Mouse (Mus musculus) forebrain, embryonic 14.5 days (tissue): Measurements from ENCODE around the gene Nrg4. TPM values are rescaled to one million over a fixed set of nuclear protein-coding genes. Genes with fewer than 3 reads are reported as not detected.
"Not testable (repeated sequence)": the region's sequence is repeated elsewhere in the genome, so short reads cannot be mapped to it uniquely, and the experiment has no call there.

ENCODE experiments used
- ATAC-seq: fragments of 200-750 bp; cut with Nextera tagmentation; 2 replicates; pipeline ENCODE4 v1.8.0; 2017; ENCODE audit warnings: mild to moderate bottlenecking, moderate library complexity
- DNase-seq: peaks from one replicate; pipeline ENCODE4 v3.0.0-alpha.2; 2015; ENCODE audit warnings: low spot score
- H3K27ac ChIP-seq: fragments of 300-500 bp; sonication (generic); 2 replicates; pipeline ENCODE4 v1.5.1; 2014; ENCODE audit warnings: low read depth, mild to moderate bottlenecking, control low read depth, low read length, moderate library complexity
- H3K27me3 ChIP-seq: fragments of 300-500 bp; sonication (generic); replicated peaks from 2 replicates; pipeline ENCODE4 v1.6.1; 2014; ENCODE audit warnings: low read length, control low read depth, mixed read lengths; ENCODE audit not compliant: control insufficient read depth, insufficient read depth
- H3K36me3 ChIP-seq: fragments of 300-500 bp; sonication (generic); 2 replicates; pipeline ENCODE4 v1.6.1; 2014; ENCODE audit warnings: low read length, control low read depth; ENCODE audit not compliant: control insufficient read depth, insufficient read depth
- H3K4me1 ChIP-seq: fragments of 300-500 bp; sonication (generic); 2 replicates; pipeline ENCODE4 v1.6.1; 2014; ENCODE audit warnings: antibody characterized with exemption, low read length, control low read depth; ENCODE audit not compliant: control insufficient read depth, insufficient read depth
- H3K4me2 ChIP-seq: fragments of 300-500 bp; sonication (generic); 2 replicates; pipeline ENCODE4 v1.6.1; 2014; ENCODE audit warnings: mild to moderate bottlenecking, control low read depth, low read length
- H3K4me3 ChIP-seq: fragments of 300-500 bp; sonication (generic); 2 replicates; pipeline ENCODE4 v1.5.1; 2014; ENCODE audit warnings: low read depth, low read length, control low read depth
- H3K9ac ChIP-seq: fragments of 300-500 bp; sonication (generic); 2 replicates; pipeline ENCODE4 v1.6.1; 2014; ENCODE audit warnings: mild to moderate bottlenecking, low read length, control low read depth, moderate library complexity
- H3K9me3 ChIP-seq: fragments of 300-500 bp; sonication (generic); replicated peaks from 2 replicates; pipeline ENCODE4 v1.6.1; 2016; ENCODE audit warnings: low read length, control low read depth, mixed read lengths; ENCODE audit not compliant: control insufficient read depth
- WGBS: fragments of 180-500 bp; shearing (Covaris S2); extraction: QIAGEN DNeasy Blood & Tissue Kit; methylation state at CpG from one replicate; pipeline ENCODE4 v1.1.7; 2014; 5-methylcytosine and 5-hydroxymethylcytosine counted together
- polyA plus RNA-seq: library from polyadenylated mRNA; unstranded; fragments of >200 nt; fragmentation: Nextera tagmentation; extraction: Ambion mirVana; gene quantifications from 2 replicates; pipeline ENCODE4 v1.2.1, GENCODE M21; 2014

Nrg4 gene
- polyA plus RNA-seq, 1 experiment from 2014 or later = 0.69 TPM

- 82% methylated on average over 13 of the region's 13 CpGs for WGBS
- H3K4me2 ChIP-seq = no peak overlapping the region
These were observed 90.1 kb downstream of the Nrg4 start for GRCm38 (mm10) chr9:55236235-55237165.

GRCm38 (mm10) chr9:55233076-55233475, 93.6 kb downstream of the Nrg4 start:
- H3K4me1 ChIP-seq, H3K9ac ChIP-seq, H3K4me3 ChIP-seq, ATAC-seq, H3K36me3 ChIP-seq, DNase-seq, H3K27me3 ChIP-seq, H3K4me2 ChIP-seq, H3K27ac ChIP-seq, H3K9me3 ChIP-seq: not testable (repeated sequence)
- 74% methylated on average over 11 of the region's 11 CpGs for WGBS

More at GRCm38 (mm10) chr9:55236235-55237165, 90.1 kb downstream of the Nrg4 start:
- H3K27ac ChIP-seq = no peak overlapping the region
- no peaks in the 10 kb centered on the region for H3K36me3 ChIP-seq
- H3K27me3 ChIP-seq = no peaks in the 10 kb centered on the region
- DNase-seq (no peak), ATAC-seq (no peak)
- H3K9ac ChIP-seq = no peak overlapping the region
- H3K4me1 ChIP-seq = no peaks in the 10 kb centered on the region
- no peaks in the 10 kb centered on the region for H3K9me3 ChIP-seq
- H3K4me3 ChIP-seq = no peak overlapping the region

GRCm38 (mm10) chr9:55232586-55232985, 94.1 kb downstream of the Nrg4 start:
- DNase-seq (no peak), ATAC-seq (no peak)
- Histone ChIP-seq H3K27ac (no peak overlapping the region), H3K27me3 (no peaks in the 10 kb centered on the region), H3K4me1 (no peaks in the 10 kb centered on the region), H3K4me3 (no peak overlapping the region), H3K9ac (no peak overlapping the region), H3K4me2 (no peak overlapping the region), H3K9me3 (no peaks in the 10 kb centered on the region), H3K36me3 (no peaks in the 10 kb centered on the region)
- WGBS = 90% methylated on average over 7 of the region's 7 CpGs

DNA sequence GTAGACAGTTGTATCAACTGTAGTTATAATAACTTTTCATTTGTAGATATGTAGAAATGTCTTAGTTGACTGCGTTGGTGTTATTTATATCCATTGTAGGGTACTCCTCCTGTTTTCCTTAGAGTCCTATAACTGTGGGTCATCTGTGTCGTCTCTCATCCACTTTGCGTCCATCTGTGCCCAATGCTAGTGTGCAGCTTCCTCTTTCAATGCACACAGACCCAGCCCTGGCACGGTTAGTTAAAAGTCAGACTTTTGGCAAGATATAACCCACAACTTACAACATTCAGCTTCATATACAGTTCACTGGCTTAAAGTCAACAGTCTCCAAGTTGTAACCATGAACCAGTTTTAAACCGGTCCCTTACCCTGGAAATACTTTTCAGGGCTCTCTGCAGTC, 94.5 kb downstream of the Nrg4 start:
- no peak overlapping the region for H3K4me2 ChIP-seq
- no peak overlapping the region for H3K27ac ChIP-seq
- H3K4me1 ChIP-seq = no peaks in the 10 kb centered on the region
- H3K4me3 ChIP-seq = no peak overlapping the region
- H3K9me3 ChIP-seq = no peaks in the 10 kb centered on the region
- WGBS = 97% methylated on average over 5 of the region's 5 CpGs
- H3K27me3 ChIP-seq = no peaks in the 10 kb centered on the region
- H3K36me3 ChIP-seq = no peaks in the 10 kb centered on the region
- ATAC-seq = no peak
- no peak overlapping the region for H3K9ac ChIP-seq
- DNase-seq = no peak

GRCm38 (mm10) chr9:55231544-55231943, 95.1 kb downstream of the Nrg4 start:
- DNase-seq = no peak
- Histone ChIP-seq H3K9me3 (no peaks in the 10 kb centered on the region), H3K27me3 (no peaks in the 10 kb centered on the region), H3K4me1 (no peaks in the 10 kb centered on the region), H3K27ac (no peak overlapping the region), H3K9ac (no peak overlapping the region), H3K4me2 (no peak overlapping the region), H3K36me3 (no peaks in the 10 kb centered on the region), H3K4me3 (no peak overlapping the region)
- no peak for ATAC-seq
- 70% methylated on average over 6 of the region's 6 CpGs for WGBS

DNA sequence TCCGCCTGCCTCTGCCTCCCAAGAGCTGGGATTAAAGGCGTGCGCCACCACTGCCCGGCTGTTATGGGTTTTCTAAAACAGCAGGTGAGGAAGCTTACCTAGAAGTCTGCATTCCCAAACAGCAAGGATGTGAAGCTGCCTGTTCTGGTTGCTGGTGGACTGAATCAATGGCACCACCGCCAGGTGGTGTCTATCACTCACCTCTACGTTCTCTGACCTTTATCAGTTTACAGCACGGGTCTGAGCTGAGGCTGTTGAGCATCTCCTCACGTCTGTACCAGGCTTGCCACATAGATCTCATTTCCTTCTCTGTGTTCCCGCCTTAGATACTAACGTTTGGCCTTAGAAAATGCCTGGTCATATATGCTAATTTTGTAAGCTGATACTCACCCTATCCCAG, 97.6 kb downstream of the Nrg4 start:
- Histone ChIP-seq H3K9me3 (no peaks in the 10 kb centered on the region), H3K4me1 (no peaks in the 10 kb centered on the region), H3K27ac (no peak overlapping the region), H3K4me2 (no peak overlapping the region), H3K36me3 (peaks cover 16% of the 10 kb centered on the region), H3K9ac (no peak overlapping the region), H3K4me3 (no peak overlapping the region), H3K27me3 (no peaks in the 10 kb centered on the region)
- WGBS = 75% methylated on average over 10 of the region's 10 CpGs
- DNase-seq = no peak
- no peak for ATAC-seq

DNA sequence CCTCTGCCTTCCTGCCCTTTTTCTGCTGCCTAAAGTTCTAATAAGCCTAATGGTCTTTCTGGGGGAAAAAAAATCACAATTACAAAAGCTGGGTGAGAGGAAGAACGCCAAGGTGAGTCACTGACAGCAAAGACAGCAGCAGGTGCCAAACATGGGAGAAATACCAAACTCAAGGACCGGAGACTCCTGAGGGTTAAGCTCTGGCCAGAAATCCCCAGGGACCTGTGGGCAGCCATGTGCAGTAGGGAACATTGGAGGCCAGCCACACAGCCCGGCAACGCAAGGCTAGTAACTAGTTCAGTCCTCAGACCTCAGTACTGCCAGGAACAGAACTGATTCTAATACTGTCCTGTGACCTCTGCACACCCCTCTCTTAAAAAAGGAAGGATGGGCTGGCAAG, 98.5 kb downstream of the Nrg4 start:
- 92% methylated on average over 4 of the region's 4 CpGs for WGBS
- H3K9ac ChIP-seq = no peak overlapping the region
- no peak overlapping the region for H3K4me2 ChIP-seq
- no peaks in the 10 kb centered on the region for H3K4me1 ChIP-seq
- peaks cover 24% of the 10 kb centered on the region for H3K36me3 ChIP-seq
- no peak overlapping the region for H3K4me3 ChIP-seq
- H3K27ac ChIP-seq = no peak overlapping the region
- no peaks in the 10 kb centered on the region for H3K9me3 ChIP-seq
- DNase-seq (no peak), ATAC-seq (no peak)
- no peaks in the 10 kb centered on the region for H3K27me3 ChIP-seq

GRCm38 (mm10) chr9:55226251-55226650, 100.4 kb downstream of the Nrg4 start:
- Histone ChIP-seq H3K36me3 (peaks cover 42% of the 10 kb centered on the region), H3K4me3 (no peak overlapping the region), H3K4me2 (no peak overlapping the region), H3K9ac (no peak overlapping the region), H3K9me3 (no peaks in the 10 kb centered on the region), H3K27ac (no peak overlapping the region), H3K27me3 (no peaks in the 10 kb centered on the region), H3K4me1 (no peaks in the 10 kb centered on the region)
- ATAC-seq (no peak), DNase-seq (peak; percentile 38)
- WGBS = 83% methylated on average over 3 of the region's 3 CpGs

DNA sequence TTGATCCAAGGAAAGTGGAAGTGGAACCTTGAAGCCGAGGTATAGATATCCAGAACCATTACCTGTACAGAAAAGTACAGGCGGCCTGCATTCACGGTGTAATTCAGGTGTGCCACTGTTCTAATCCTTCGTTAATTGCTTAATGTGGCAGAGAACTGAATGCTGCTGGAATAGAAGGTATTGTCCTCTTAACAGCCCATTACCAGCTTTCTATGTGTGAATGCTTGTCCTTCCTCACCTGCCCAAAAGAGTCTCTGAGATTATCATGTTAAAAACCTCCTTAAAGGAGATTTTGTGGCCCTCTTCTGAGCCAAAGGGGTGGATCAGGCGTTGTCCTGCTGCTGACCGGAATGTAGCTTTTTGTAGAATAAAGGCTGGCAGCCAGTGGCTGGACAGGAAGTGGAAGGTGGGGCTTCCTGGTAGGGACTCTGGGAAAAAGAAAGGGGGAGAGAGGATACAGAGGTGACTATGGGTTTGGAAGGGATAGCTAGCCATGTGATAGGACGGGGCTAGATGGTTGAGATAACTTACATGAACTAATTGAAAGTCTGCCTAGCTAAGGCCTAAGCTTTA, 101.4 kb downstream of the Nrg4 start:
- Histone ChIP-seq H3K27me3 (no peaks in the 10 kb centered on the region), H3K9ac (no peak overlapping the region), H3K4me1 (no peaks in the 10 kb centered on the region), H3K36me3 (peaks cover 52% of the 10 kb centered on the region), H3K4me2 (no peak overlapping the region), H3K27ac (no peak overlapping the region), H3K4me3 (no peak overlapping the region), H3K9me3 (no peaks in the 10 kb centered on the region)
- DNase-seq = no peak
- 83% methylated on average over 7 of the region's 7 CpGs for WGBS
- ATAC-seq = no peak
